Mouse (Mus musculus): ENCODE results near the gene Tbc1d15. TPM values are rescaled to one million over a fixed set of nuclear protein-coding genes. Genes with fewer than 3 reads are reported as not detected.

Gene Tbc1d15
- polyA plus RNA-seq (2011; ENCODE audit: insufficient read depth, insufficient read length, low read depth, missing spikeins), result 183 and 198 TPM in 2 replicates

DNA sequence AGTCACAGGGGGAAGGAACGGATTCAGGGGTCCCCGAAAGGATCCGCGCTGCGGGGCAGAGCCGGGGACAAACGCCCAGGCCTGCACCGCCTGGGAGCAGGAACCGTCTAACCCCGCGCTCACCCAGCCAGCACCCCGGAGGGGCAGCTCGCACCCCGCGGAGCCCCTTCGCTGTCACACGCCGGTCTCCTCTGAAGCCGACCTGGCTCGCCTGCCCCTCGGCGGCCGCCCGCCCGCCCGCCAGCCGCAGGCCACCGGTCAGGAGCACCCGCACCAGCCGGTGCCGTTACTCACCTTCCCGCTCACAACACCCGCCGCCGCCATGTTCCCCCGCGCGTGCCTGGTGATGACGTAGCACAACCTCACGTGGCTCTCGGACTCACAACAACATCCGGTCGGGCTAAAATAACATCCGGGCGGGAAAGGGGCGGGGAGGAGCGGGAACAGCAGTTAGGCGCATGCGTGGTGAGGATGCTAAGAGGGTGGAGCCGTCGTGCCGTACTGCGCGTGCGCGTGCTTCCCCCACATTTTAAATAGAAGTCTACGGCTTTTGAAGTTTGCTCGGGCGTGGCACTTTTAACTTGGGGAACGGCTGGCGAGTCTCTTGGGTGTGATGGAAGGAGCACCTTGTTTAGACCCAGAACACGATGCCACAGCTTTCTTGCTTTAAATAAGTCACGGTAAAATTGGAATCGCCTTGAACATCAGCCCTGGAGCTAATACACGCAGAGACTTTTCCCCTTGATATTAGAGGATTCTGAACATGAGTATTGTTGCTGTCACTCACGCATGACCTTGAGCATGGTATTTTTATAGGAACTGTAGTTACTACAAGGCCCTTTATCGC is at the start of gene Tbc1d15:
Gene Tbc1d15 (minus strand): TSS at position 380 of the 847 bp plus-strand sequence.
- H3K9me3 ChIP-seq (replicated peaks; ENCODE audit: control insufficient read depth, insufficient read depth, low read length, poor library complexity, severe bottlenecking), result no peaks in the 10 kb centered on the region
- H3K9ac ChIP-seq (ENCODE audit: low read depth, poor library complexity, severe bottlenecking), result peak within 1 kb of the TSS; percentile 92
- TF ChIP-seq EP300 (IDR thresholded peaks at IDR 0.05; ENCODE audit: insufficient read depth, low read depth, low read length) (peak; percentile 76), CTCF (IDR thresholded peaks at IDR 0.05; ENCODE audit: low read depth, low read length) (no peak), POLR2A (IDR thresholded peaks at IDR 0.05; ENCODE audit: insufficient read depth, low read length) (peak; percentile 71)
- H3K4me3 ChIP-seq (ENCODE audit: low read depth, low read length), result peak within 1 kb of the TSS; percentile 94
- H3K27me3 ChIP-seq (ENCODE audit: control insufficient read depth, insufficient read depth, low read length, poor library complexity, severe bottlenecking), result no peaks in the 10 kb centered on the region
- H3K27ac ChIP-seq (ENCODE audit: insufficient read depth, low read length), result peak within 1 kb of the TSS; percentile 15
- H3K4me1 ChIP-seq (ENCODE audit: control insufficient read depth, insufficient read depth, low read length), result peaks cover 1% of the 10 kb centered on the region
- H3K36me3 ChIP-seq (ENCODE audit: control insufficient read depth, insufficient read depth, low read length, poor library complexity, severe bottlenecking), result no peaks in the 10 kb centered on the region

DNA sequence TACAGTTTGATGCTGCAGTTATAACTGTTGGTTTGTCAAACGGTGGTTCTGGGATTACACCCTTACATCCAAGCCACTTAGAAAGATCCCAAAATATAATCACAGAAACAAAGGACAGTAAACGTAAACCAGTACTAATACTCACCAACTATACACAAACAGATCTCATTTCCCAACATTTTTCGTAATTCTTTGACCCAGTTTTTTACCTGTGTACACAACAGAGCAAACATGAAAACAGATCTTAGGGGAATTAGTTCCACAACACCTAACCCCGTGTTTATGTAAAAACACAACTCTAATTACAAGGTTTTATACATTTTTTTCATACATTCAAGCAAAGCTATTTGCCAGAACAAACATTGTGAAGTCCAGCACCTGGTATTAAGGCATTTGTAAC is 47.4 kb upstream of the Tbc1d15 start:
- peaks cover 20% of the 10 kb centered on the region for H3K36me3 ChIP-seq (ENCODE audit: control insufficient read depth, insufficient read depth, low read length, poor library complexity, severe bottlenecking)
- no peaks in the 10 kb centered on the region for H3K9me3 ChIP-seq (replicated peaks; ENCODE audit: control insufficient read depth, insufficient read depth, low read length, poor library complexity, severe bottlenecking)
- no peak overlapping the region for H3K27ac ChIP-seq (ENCODE audit: insufficient read depth, low read length)
- no peaks in the 10 kb centered on the region for H3K4me1 ChIP-seq (ENCODE audit: control insufficient read depth, insufficient read depth, low read length)
- no peaks in the 10 kb centered on the region for H3K27me3 ChIP-seq (ENCODE audit: control insufficient read depth, insufficient read depth, low read length, poor library complexity, severe bottlenecking)
- no peak overlapping the region for H3K4me3 ChIP-seq (ENCODE audit: low read depth, low read length)
- H3K9ac ChIP-seq (ENCODE audit: low read depth, poor library complexity, severe bottlenecking), result no peak overlapping the region
- no peak for TF ChIP-seq CTCF (IDR thresholded peaks at IDR 0.05; ENCODE audit: low read depth, low read length)
- no peak for TF ChIP-seq EP300 (IDR thresholded peaks at IDR 0.05; ENCODE audit: insufficient read depth, low read depth, low read length)
- no peak for TF ChIP-seq POLR2A (IDR thresholded peaks at IDR 0.05; ENCODE audit: insufficient read depth, low read length)

DNA sequence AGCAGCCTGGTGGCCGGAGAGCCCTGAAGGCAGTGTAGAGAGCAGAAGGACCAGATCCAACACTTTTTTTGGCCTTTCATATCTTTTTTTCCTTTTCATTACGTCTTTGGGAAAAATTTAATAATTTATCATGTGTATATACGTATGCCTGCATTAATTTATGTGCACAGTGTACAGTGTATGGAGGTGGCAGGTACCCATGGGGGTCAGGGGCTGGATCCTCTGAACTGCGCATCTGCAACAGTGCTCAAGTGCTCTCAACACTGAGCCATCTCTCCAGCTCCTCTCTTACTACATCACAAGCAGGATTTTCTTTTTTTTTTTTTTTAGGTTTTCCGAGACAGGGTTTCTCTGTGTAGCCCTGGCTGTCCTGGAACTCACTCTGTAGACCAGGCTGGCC is 46.3 kb upstream of the Tbc1d15 start:
- Histone ChIP-seq H3K9ac (ENCODE audit: low read depth, poor library complexity, severe bottlenecking) (no peak overlapping the region), H3K4me1 (ENCODE audit: control insufficient read depth, insufficient read depth, low read length) (no peaks in the 10 kb centered on the region), H3K4me3 (ENCODE audit: low read depth, low read length) (no peak overlapping the region), H3K27ac (ENCODE audit: insufficient read depth, low read length) (no peak overlapping the region), H3K9me3 (replicated peaks; ENCODE audit: control insufficient read depth, insufficient read depth, low read length, poor library complexity, severe bottlenecking) (no peaks in the 10 kb centered on the region), H3K36me3 (ENCODE audit: control insufficient read depth, insufficient read depth, low read length, poor library complexity, severe bottlenecking) (peaks cover 24% of the 10 kb centered on the region), H3K27me3 (ENCODE audit: control insufficient read depth, insufficient read depth, low read length, poor library complexity, severe bottlenecking) (no peaks in the 10 kb centered on the region)
- TF ChIP-seq EP300 (IDR thresholded peaks at IDR 0.05; ENCODE audit: insufficient read depth, low read depth, low read length) (no peak), CTCF (IDR thresholded peaks at IDR 0.05; ENCODE audit: low read depth, low read length) (no peak), POLR2A (IDR thresholded peaks at IDR 0.05; ENCODE audit: insufficient read depth, low read length) (no peak)

DNA sequence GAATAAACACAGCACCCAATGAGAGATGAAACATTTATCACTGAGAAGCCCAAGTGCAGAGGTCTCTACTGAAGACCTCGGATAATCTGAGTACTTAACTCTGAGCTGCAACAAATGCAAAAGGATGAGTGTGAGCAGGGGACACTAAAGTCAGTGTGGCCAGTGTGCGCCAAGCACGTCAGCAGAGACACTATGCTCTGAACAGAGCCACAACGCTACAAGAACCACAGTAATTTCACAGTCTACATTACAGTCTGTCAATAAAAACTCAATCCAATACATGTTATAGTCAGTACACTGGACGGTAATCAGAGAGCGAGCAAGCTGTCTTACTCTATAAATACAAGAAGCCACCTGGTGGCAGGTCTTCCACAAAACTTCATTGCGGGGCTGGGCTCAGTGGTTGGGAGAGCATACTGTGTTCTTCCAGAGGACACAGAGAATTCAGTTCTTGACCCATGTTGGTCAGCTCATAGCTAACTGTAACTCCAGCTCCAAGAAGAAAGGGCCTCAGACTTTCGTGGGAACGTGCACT is 45.2 kb upstream of the Tbc1d15 start:
- Histone ChIP-seq H3K9ac (ENCODE audit: low read depth, poor library complexity, severe bottlenecking) (no peak overlapping the region), H3K4me1 (ENCODE audit: control insufficient read depth, insufficient read depth, low read length) (no peaks in the 10 kb centered on the region), H3K9me3 (replicated peaks; ENCODE audit: control insufficient read depth, insufficient read depth, low read length, poor library complexity, severe bottlenecking) (no peaks in the 10 kb centered on the region), H3K27me3 (ENCODE audit: control insufficient read depth, insufficient read depth, low read length, poor library complexity, severe bottlenecking) (no peaks in the 10 kb centered on the region), H3K4me3 (ENCODE audit: low read depth, low read length) (no peak overlapping the region), H3K36me3 (ENCODE audit: control insufficient read depth, insufficient read depth, low read length, poor library complexity, severe bottlenecking) (peaks cover 25% of the 10 kb centered on the region), H3K27ac (ENCODE audit: insufficient read depth, low read length) (no peak overlapping the region)
- TF ChIP-seq POLR2A (IDR thresholded peaks at IDR 0.05; ENCODE audit: insufficient read depth, low read length) (no peak), CTCF (IDR thresholded peaks at IDR 0.05; ENCODE audit: low read depth, low read length) (no peak), EP300 (IDR thresholded peaks at IDR 0.05; ENCODE audit: insufficient read depth, low read depth, low read length) (no peak)

DNA sequence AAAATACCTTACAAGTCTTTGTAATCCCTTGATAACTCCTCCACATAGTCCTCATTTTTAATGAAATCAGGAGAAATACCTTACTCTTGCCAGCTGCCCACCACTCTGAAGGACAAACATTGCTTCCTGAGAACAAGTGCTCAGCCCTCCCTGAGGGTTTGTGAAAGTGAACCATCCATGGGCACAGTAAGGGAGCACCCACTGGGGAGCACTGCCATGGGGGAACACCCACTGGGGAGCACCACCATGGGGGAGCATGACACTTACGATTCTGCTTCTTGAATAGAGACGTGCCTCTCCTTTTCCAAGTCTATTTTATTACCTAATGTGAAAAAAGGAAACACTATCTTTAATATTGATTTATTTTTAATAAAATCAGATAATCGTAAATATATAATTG is 43.9 kb upstream of the Tbc1d15 start:
- H3K9me3 ChIP-seq (replicated peaks; ENCODE audit: control insufficient read depth, insufficient read depth, low read length, poor library complexity, severe bottlenecking), result no peaks in the 10 kb centered on the region
- H3K27me3 ChIP-seq (ENCODE audit: control insufficient read depth, insufficient read depth, low read length, poor library complexity, severe bottlenecking), result no peaks in the 10 kb centered on the region
- TF ChIP-seq POLR2A (IDR thresholded peaks at IDR 0.05; ENCODE audit: insufficient read depth, low read length) (no peak), CTCF (IDR thresholded peaks at IDR 0.05; ENCODE audit: low read depth, low read length) (no peak), EP300 (IDR thresholded peaks at IDR 0.05; ENCODE audit: insufficient read depth, low read depth, low read length) (no peak)
- H3K36me3 ChIP-seq (ENCODE audit: control insufficient read depth, insufficient read depth, low read length, poor library complexity, severe bottlenecking), result peaks cover 21% of the 10 kb centered on the region
- H3K4me1 ChIP-seq (ENCODE audit: control insufficient read depth, insufficient read depth, low read length), result no peaks in the 10 kb centered on the region
- no peak overlapping the region for H3K9ac ChIP-seq (ENCODE audit: low read depth, poor library complexity, severe bottlenecking)
- H3K27ac ChIP-seq (ENCODE audit: insufficient read depth, low read length), result no peak overlapping the region
- H3K4me3 ChIP-seq (ENCODE audit: low read depth, low read length), result no peak overlapping the region

- TF ChIP-seq CTCF (IDR thresholded peaks at IDR 0.05; ENCODE audit: low read depth, low read length) (no peak), EP300 (IDR thresholded peaks at IDR 0.05; ENCODE audit: insufficient read depth, low read depth, low read length) (no peak), POLR2A (IDR thresholded peaks at IDR 0.05; ENCODE audit: insufficient read depth, low read length) (no peak)
- peaks cover 21% of the 10 kb centered on the region for H3K36me3 ChIP-seq (ENCODE audit: control insufficient read depth, insufficient read depth, low read length, poor library complexity, severe bottlenecking)
- H3K4me3 ChIP-seq (ENCODE audit: low read depth, low read length), result no peak overlapping the region
- H3K4me1 ChIP-seq (ENCODE audit: control insufficient read depth, insufficient read depth, low read length), result no peaks in the 10 kb centered on the region
- no peaks in the 10 kb centered on the region for H3K9me3 ChIP-seq (replicated peaks; ENCODE audit: control insufficient read depth, insufficient read depth, low read length, poor library complexity, severe bottlenecking)
- no peaks in the 10 kb centered on the region for H3K27me3 ChIP-seq (ENCODE audit: control insufficient read depth, insufficient read depth, low read length, poor library complexity, severe bottlenecking)
- H3K9ac ChIP-seq (ENCODE audit: low read depth, poor library complexity, severe bottlenecking), result no peak overlapping the region
- no peak overlapping the region for H3K27ac ChIP-seq (ENCODE audit: insufficient read depth, low read length)
These were observed 43.4 kb upstream of the Tbc1d15 start for GRCm38 (mm10) chr10:115294715-115295114.

Measured in ES-Bruce4 (cell line).